Mouse (Mus musculus): ENCODE measurements at regions not wholly inside any gene's neighbourhood (a gene's known extent, or its start where the extent isn't known, plus 50 kb on each side); places are given as distances from the start of the nearest gene placed in this dataset.

GRCm38 (mm10) chrX:103556046-103556445, 74.3 kb upstream of the Zcchc13 start:
- H3K27ac ChIP-seq (ENCODE audit: control insufficient read depth, insufficient read depth, low read depth, low read length): no peak overlapping the region

DNA sequence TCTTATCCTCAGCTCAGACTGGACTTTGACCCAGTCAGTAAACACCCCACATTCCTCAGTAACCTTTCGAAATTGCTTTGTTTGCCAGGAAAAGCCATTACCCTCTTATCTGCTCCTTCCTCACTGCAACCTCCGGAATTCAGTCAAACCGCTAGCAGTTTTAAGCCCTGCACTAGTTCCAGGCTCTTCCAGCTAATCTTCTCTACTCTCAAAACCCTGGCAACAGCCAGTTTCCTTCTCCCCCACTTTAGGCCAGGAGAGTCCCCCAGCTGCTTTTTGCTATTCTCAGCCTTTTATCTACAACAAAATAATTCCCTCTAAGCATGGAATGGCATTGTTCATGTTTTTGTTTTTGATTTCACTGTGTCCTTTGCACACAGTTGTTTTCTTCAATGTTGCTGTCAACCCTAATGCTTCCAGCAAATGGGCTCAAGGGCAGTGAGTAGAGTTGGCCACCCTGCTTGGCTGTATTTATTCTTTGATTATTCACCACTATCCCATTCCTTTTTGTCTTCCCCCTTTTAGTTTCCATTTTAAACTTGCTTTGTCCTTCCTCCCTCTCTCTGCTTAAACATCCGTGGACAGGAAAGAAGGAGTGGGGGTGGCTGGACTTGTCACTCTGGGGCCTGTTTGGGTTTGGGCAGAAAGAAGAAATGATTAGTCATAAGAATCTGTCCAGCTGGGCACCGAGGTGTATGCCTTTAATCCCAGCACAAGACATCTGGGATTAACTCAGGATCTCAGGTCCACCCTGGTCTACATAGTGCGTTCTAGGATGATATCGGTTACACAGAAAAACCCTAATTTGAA, 73.5 kb upstream of the Zcchc13 start:
- no peak overlapping the region for H3K27ac ChIP-seq (ENCODE audit: control insufficient read depth, insufficient read depth, low read depth, low read length)
- no peaks in the 10 kb centered on the region for H3K27me3 ChIP-seq (ENCODE audit: control insufficient read depth, insufficient read depth, low read length)

More at GRCm38 (mm10) chrX:103556046-103556445, 74.3 kb upstream of the Zcchc13 start:
- H3K4me1 ChIP-seq (ENCODE audit: control insufficient read depth, insufficient read depth, low read length): no peaks in the 10 kb centered on the region
- TF ChIP-seq POLR2A (IDR thresholded peaks at IDR 0.05; ENCODE audit: control insufficient read depth, low read depth, low read length) (no peak), CTCF (IDR thresholded peaks at IDR 0.05; ENCODE audit: control insufficient read depth, insufficient read depth, insufficient replicate concordance, low read depth, low read length) (no peak)
- no peaks in the 10 kb centered on the region for H3K27me3 ChIP-seq (ENCODE audit: control insufficient read depth, insufficient read depth, low read length)
- no peak overlapping the region for H3K4me3 ChIP-seq (ENCODE audit: control insufficient read depth, low read depth, low read length)
- no peaks in the 10 kb centered on the region for H3K36me3 ChIP-seq (ENCODE audit: control insufficient read depth, insufficient read depth, low read length)

GRCm38 (mm10) chrX:103557496-103557895, 72.9 kb upstream of the Zcchc13 start:
- TF ChIP-seq CTCF (IDR thresholded peaks at IDR 0.05; ENCODE audit: control insufficient read depth, insufficient read depth, insufficient replicate concordance, low read depth, low read length): no peak
- TF ChIP-seq POLR2A (IDR thresholded peaks at IDR 0.05; ENCODE audit: control insufficient read depth, low read depth, low read length): no peak
- no peak overlapping the region for H3K27ac ChIP-seq (ENCODE audit: control insufficient read depth, insufficient read depth, low read depth, low read length)
- no peaks in the 10 kb centered on the region for H3K27me3 ChIP-seq (ENCODE audit: control insufficient read depth, insufficient read depth, low read length)
- H3K36me3 ChIP-seq (ENCODE audit: control insufficient read depth, insufficient read depth, low read length): no peaks in the 10 kb centered on the region
- H3K4me3 ChIP-seq (ENCODE audit: control insufficient read depth, low read depth, low read length): no peak overlapping the region
- H3K4me1 ChIP-seq (ENCODE audit: control insufficient read depth, insufficient read depth, low read length): no peaks in the 10 kb centered on the region

More for the DNA sequence above, 73.5 kb upstream of the Zcchc13 start:
- Histone ChIP-seq H3K36me3 (ENCODE audit: control insufficient read depth, insufficient read depth, low read length) (no peaks in the 10 kb centered on the region), H3K4me3 (ENCODE audit: control insufficient read depth, low read depth, low read length) (no peak overlapping the region), H3K4me1 (ENCODE audit: control insufficient read depth, insufficient read depth, low read length) (no peaks in the 10 kb centered on the region)
- TF ChIP-seq POLR2A (IDR thresholded peaks at IDR 0.05; ENCODE audit: control insufficient read depth, low read depth, low read length) (no peak), CTCF (IDR thresholded peaks at IDR 0.05; ENCODE audit: control insufficient read depth, insufficient read depth, insufficient replicate concordance, low read depth, low read length) (no peak)

- no peak overlapping the region for H3K4me3 ChIP-seq (ENCODE audit: control insufficient read depth, low read depth, low read length)
- no peak for TF ChIP-seq POLR2A (IDR thresholded peaks at IDR 0.05; ENCODE audit: control insufficient read depth, low read depth, low read length)
- TF ChIP-seq CTCF (IDR thresholded peaks at IDR 0.05; ENCODE audit: control insufficient read depth, insufficient read depth, insufficient replicate concordance, low read depth, low read length): no peak
- H3K27ac ChIP-seq (ENCODE audit: control insufficient read depth, insufficient read depth, low read depth, low read length): no peak overlapping the region
- H3K27me3 ChIP-seq (ENCODE audit: control insufficient read depth, insufficient read depth, low read length): no peaks in the 10 kb centered on the region
- H3K4me1 ChIP-seq (ENCODE audit: control insufficient read depth, insufficient read depth, low read length): no peaks in the 10 kb centered on the region
- H3K36me3 ChIP-seq (ENCODE audit: control insufficient read depth, insufficient read depth, low read length): no peaks in the 10 kb centered on the region
Measured at GRCm38 (mm10) chrX:103563531-103564246, 66.7 kb upstream of the Zcchc13 start.

DNA sequence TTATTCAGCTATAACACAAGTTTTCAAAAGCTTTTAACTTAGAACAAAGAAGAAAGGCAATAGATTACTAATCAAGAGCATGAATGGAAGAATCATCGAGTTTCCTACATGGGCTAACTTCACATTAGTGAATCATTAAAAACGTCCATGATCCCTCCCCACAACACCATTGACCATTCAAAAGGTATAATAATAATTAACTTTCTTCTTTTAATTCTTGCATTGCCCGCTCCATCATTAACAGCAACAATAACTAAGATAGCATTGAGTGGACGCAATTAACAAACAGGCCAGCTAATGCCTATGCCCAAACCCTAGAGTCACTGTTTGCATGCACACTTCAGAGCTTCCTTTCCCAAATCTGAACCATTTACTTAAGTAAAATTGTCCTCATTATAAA, 57.0 kb upstream of the Zcchc13 start:
- no peak overlapping the region for H3K27ac ChIP-seq (ENCODE audit: control insufficient read depth, insufficient read depth, low read depth, low read length)
- H3K27me3 ChIP-seq (ENCODE audit: control insufficient read depth, insufficient read depth, low read length): no peaks in the 10 kb centered on the region
- no peaks in the 10 kb centered on the region for H3K4me1 ChIP-seq (ENCODE audit: control insufficient read depth, insufficient read depth, low read length)
- H3K4me3 ChIP-seq (ENCODE audit: control insufficient read depth, low read depth, low read length): no peak overlapping the region
- TF ChIP-seq CTCF (IDR thresholded peaks at IDR 0.05; ENCODE audit: control insufficient read depth, insufficient read depth, insufficient replicate concordance, low read depth, low read length) (no peak), POLR2A (IDR thresholded peaks at IDR 0.05; ENCODE audit: control insufficient read depth, low read depth, low read length) (no peak)
- H3K36me3 ChIP-seq (ENCODE audit: control insufficient read depth, insufficient read depth, low read length): no peaks in the 10 kb centered on the region

DNA sequence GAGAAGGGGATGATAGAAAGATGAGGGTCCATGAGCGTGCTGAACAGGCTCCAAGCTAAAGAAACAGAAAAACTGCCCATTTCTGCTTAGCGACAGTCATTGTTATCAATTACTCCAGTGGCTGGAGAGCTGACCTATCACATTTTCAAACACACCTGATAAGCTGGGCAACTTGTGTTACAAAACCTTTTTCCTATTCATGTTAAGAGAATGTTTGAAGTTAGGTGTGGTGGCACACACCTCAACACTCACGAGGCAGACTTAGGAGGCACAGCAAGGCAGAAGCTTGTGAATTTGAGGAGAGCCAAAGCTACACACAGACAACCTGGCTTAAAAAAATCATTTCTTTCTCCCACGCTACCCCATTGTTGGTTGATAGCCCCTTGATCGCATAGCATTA, 50.9 kb upstream of the Zcchc13 start:
- Histone ChIP-seq H3K27me3 (ENCODE audit: control insufficient read depth, insufficient read depth, low read length) (no peaks in the 10 kb centered on the region), H3K27ac (ENCODE audit: control insufficient read depth, insufficient read depth, low read depth, low read length) (no peak overlapping the region), H3K4me1 (ENCODE audit: control insufficient read depth, insufficient read depth, low read length) (no peaks in the 10 kb centered on the region), H3K4me3 (ENCODE audit: control insufficient read depth, low read depth, low read length) (no peak overlapping the region), H3K36me3 (ENCODE audit: control insufficient read depth, insufficient read depth, low read length) (no peaks in the 10 kb centered on the region)
- TF ChIP-seq POLR2A (IDR thresholded peaks at IDR 0.05; ENCODE audit: control insufficient read depth, low read depth, low read length) (no peak), CTCF (IDR thresholded peaks at IDR 0.05; ENCODE audit: control insufficient read depth, insufficient read depth, insufficient replicate concordance, low read depth, low read length) (no peak)

Measured in testis, adult 2 months (tissue).